Mouse (Mus musculus): Measurements from ENCODE around the gene Gdf2. TPM values are rescaled to one million over a fixed set of nuclear protein-coding genes. Genes with fewer than 3 reads are reported as not detected.

The Gdf2 gene
- total and polyA plus RNA-seq, 2 experiments = 5.4 to 13.1 TPM

DNA sequence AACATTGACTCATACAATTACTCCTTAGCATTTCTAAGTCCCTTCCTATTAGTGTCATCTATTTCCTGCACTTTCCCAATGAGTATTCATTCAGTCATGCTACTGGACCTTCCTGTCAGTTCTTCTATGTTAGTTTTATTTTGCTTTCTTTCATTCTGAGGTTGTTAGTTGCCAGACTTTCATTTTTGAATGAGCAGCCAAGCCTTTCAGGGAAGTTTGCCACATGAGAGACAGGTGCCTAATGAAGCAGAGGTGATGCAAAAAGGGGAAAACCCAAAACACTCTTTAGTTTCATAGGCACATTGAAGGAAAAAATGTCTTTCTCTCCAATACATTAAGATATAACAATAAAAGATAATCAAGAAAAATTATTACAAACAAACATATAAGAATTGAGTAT lies 36.0 kb upstream of the Gdf2 start:
- Histone ChIP-seq H3K4me1 (ENCODE audit: control insufficient read depth, insufficient read depth, low read length) (no peaks in the 10 kb centered on the region), H3K27me3 (ENCODE audit: control insufficient read depth, insufficient read depth, low read length) (no peaks in the 10 kb centered on the region; the same call in 1 of the 2 replicates), H3K79me2 (ENCODE audit: control insufficient read depth, insufficient read depth, low read length) (no peaks in the 10 kb centered on the region), H3K4me3 (ENCODE audit: insufficient read depth, low read depth, low read length) (no peak overlapping the region), H3K27ac (replicated peaks; ENCODE audit: insufficient read depth, low read depth, low read length) (no peak overlapping the region), H3K36me3 (ENCODE audit: control insufficient read depth, insufficient read depth, low read length) (no peaks in the 10 kb centered on the region), H3K9ac (ENCODE audit: low read depth, low read length) (no peak overlapping the region)
- TF ChIP-seq POLR2A (IDR thresholded peaks at IDR 0.05; ENCODE audit: extremely low read depth, insufficient read depth, low read length) (no peak), CTCF (IDR thresholded peaks at IDR 0.05; ENCODE audit: low read depth, low read length) (no peak)
- DNase-seq (ENCODE audit: extremely low read depth, low read depth, low spot score) = no peak

DNA sequence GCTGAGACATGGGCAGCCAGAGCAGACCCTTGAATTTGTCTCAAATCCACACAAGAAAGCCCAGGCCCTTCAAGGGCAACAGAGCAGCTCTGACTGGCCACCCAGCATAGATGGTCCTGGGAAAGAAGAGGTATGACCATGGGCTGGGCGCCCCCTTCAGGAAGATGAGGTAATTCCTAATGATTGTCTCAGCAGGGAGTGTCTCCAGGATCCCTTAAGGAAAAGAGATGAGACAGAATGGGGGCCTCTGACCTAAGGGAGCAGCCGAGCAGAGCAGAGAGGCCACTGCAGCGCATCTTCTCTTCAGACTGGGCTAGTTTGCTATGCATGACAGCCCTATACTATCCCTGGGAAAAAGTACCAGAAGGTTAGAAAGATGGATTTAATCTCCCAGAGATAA lies 27.1 kb upstream of the Gdf2 start:
- H3K27ac ChIP-seq (replicated peaks; ENCODE audit: insufficient read depth, low read depth, low read length) = no peak overlapping the region
- H3K9ac ChIP-seq (ENCODE audit: low read depth, low read length) = no peak overlapping the region
- H3K27me3 ChIP-seq (ENCODE audit: control insufficient read depth, insufficient read depth, low read length) = no peaks in the 10 kb centered on the region; the same call in 1 of the 2 replicates
- DNase-seq (ENCODE audit: extremely low read depth, low read depth, low spot score) = peak; percentile 5
- TF ChIP-seq POLR2A (IDR thresholded peaks at IDR 0.05; ENCODE audit: extremely low read depth, insufficient read depth, low read length) = no peak
- TF ChIP-seq CTCF (IDR thresholded peaks at IDR 0.05; ENCODE audit: low read depth, low read length) = peak; percentile 56
- H3K4me3 ChIP-seq (ENCODE audit: insufficient read depth, low read depth, low read length) = no peak overlapping the region
- H3K4me1 ChIP-seq (ENCODE audit: control insufficient read depth, insufficient read depth, low read length) = no peaks in the 10 kb centered on the region
- no peaks in the 10 kb centered on the region for H3K79me2 ChIP-seq (ENCODE audit: control insufficient read depth, insufficient read depth, low read length)
- no peaks in the 10 kb centered on the region for H3K36me3 ChIP-seq (ENCODE audit: control insufficient read depth, insufficient read depth, low read length)
- 32% methylated on average over 3 of the region's 3 CpGs for WGBS

DNA sequence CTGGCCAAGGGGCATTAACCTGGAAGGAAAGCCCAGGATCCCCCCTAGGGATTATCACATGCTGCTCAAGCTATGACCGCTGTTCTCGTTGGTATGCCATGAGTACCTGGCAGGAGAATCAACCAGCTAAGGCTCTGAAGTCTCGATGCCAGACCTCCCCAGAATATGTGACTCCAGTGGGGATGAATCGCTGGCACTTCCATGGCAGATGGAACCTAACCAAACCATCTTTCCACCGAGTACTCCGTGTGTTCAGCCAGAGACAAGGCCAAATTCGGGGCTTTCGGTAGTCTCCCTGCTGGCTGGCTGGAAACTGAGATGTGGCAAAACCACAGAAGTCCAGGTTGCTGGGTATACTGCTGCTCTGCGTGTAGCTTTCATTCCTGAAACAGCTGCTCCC lies 26.6 kb upstream of the Gdf2 start:
- Histone ChIP-seq H3K9ac (ENCODE audit: low read depth, low read length) (no peak overlapping the region), H3K27me3 (ENCODE audit: control insufficient read depth, insufficient read depth, low read length) (no peaks in the 10 kb centered on the region; the same call in 1 of the 2 replicates), H3K4me1 (ENCODE audit: control insufficient read depth, insufficient read depth, low read length) (no peaks in the 10 kb centered on the region), H3K79me2 (ENCODE audit: control insufficient read depth, insufficient read depth, low read length) (no peaks in the 10 kb centered on the region), H3K27ac (replicated peaks; ENCODE audit: insufficient read depth, low read depth, low read length) (no peak overlapping the region), H3K36me3 (ENCODE audit: control insufficient read depth, insufficient read depth, low read length) (no peaks in the 10 kb centered on the region), H3K4me3 (ENCODE audit: insufficient read depth, low read depth, low read length) (no peak overlapping the region)
- WGBS = 84% methylated on average over 9 of the region's 9 CpGs
- TF ChIP-seq CTCF (IDR thresholded peaks at IDR 0.05; ENCODE audit: low read depth, low read length) (no peak), POLR2A (IDR thresholded peaks at IDR 0.05; ENCODE audit: extremely low read depth, insufficient read depth, low read length) (no peak)
- DNase-seq (ENCODE audit: extremely low read depth, low read depth, low spot score) = no peak

DNA sequence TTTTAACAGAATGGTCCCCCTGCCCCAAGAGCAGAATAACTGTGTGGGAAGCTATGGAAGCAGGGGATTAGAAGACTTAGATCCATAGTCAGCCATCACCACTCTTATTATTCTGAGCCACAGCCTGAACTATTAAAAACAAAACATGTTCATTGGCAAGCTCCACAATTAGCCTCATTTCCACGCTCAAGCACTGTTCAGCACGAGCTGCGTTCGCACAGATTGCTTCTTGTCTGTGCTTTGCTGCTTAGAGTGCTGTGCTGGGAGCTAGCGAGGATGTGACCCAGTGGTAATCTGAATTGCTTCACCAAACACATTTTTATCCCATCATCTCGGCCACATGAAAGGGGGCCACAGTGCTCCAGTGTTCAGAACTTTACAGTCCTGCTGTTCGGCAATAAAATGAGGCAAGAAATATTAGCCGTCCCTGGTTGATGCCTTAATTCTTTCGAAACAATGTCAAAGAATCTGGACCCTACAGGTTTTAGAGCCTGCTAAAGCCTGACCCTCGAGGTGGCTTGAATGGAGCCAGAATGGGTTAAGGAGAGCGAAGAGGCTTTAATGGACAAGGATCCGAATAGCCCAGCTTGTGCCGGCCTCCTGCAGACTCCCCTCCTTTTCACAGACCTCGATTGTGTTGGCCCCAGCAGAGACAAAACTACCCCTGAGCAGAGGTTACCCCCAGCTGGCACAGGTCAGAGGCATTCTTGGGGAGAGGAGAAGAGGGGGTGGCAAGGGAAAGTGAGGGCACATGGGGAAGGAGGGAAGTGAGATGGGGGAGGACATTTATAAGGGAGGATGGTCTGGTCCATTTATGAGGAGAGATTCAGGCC lies 19.9 kb upstream of the Gdf2 start:
- TF ChIP-seq CTCF (IDR thresholded peaks at IDR 0.05; ENCODE audit: low read depth, low read length) (no peak), POLR2A (IDR thresholded peaks at IDR 0.05; ENCODE audit: extremely low read depth, insufficient read depth, low read length) (no peak)
- no peaks in the 10 kb centered on the region for H3K4me1 ChIP-seq (ENCODE audit: control insufficient read depth, insufficient read depth, low read length)
- H3K4me3 ChIP-seq (ENCODE audit: insufficient read depth, low read depth, low read length) = no peak overlapping the region
- no peaks in the 10 kb centered on the region for H3K36me3 ChIP-seq (ENCODE audit: control insufficient read depth, insufficient read depth, low read length)
- no peak overlapping the region for H3K27ac ChIP-seq (replicated peaks; ENCODE audit: insufficient read depth, low read depth, low read length)
- no peak overlapping the region for H3K9ac ChIP-seq (ENCODE audit: low read depth, low read length)
- WGBS = 63% methylated on average over 14 of the region's 14 CpGs
- DNase-seq (ENCODE audit: extremely low read depth, low read depth, low spot score) = no peak
- H3K79me2 ChIP-seq (ENCODE audit: control insufficient read depth, insufficient read depth, low read length) = no peaks in the 10 kb centered on the region
- H3K27me3 ChIP-seq (ENCODE audit: control insufficient read depth, insufficient read depth, low read length) = no peaks in the 10 kb centered on the region

DNA sequence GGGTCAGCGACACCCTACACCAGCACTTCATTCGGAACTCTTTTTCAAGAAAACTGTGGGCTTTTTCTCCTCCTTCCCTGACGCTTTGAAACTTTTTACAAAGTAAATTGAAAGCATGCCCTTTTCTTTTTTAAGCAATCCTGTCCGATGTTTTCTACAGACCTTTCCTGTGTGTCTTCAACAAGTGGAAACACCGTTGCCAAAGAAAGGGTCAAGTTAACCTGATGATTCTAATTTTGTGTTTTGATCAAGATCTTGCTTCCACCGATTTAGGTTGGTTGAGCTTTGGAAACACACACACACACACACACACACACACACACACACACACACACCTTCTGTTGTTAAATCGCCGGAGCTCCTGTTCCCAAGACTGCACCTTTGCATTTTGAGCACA lies 18.1 kb upstream of the Gdf2 start:
- H3K4me3 ChIP-seq (ENCODE audit: insufficient read depth, low read depth, low read length) = no peak overlapping the region
- WGBS = 26% methylated on average over 8 of the region's 8 CpGs

More for the DNA sequence above, 18.1 kb upstream of the Gdf2 start:
- Histone ChIP-seq H3K4me1 (ENCODE audit: control insufficient read depth, insufficient read depth, low read length) (no peaks in the 10 kb centered on the region), H3K36me3 (ENCODE audit: control insufficient read depth, insufficient read depth, low read length) (no peaks in the 10 kb centered on the region), H3K27ac (replicated peaks; ENCODE audit: insufficient read depth, low read depth, low read length) (no peak overlapping the region), H3K27me3 (ENCODE audit: control insufficient read depth, insufficient read depth, low read length) (no peaks in the 10 kb centered on the region), H3K79me2 (ENCODE audit: control insufficient read depth, insufficient read depth, low read length) (no peaks in the 10 kb centered on the region), H3K9ac (ENCODE audit: low read depth, low read length) (no peak overlapping the region)
- DNase-seq (ENCODE audit: extremely low read depth, low read depth, low spot score) = no peak
- TF ChIP-seq POLR2A (IDR thresholded peaks at IDR 0.05; ENCODE audit: extremely low read depth, insufficient read depth, low read length) (no peak), CTCF (IDR thresholded peaks at IDR 0.05; ENCODE audit: low read depth, low read length) (no peak)

Measured in liver, adult 2 months (tissue).